Mouse (Mus musculus) embryonic facial prominence, embryonic 13.5 days (tissue): ENCODE data around the gene Med8. TPM values are rescaled to one million over a fixed set of nuclear protein-coding genes. Genes with fewer than 3 reads are reported as not detected.
A peak's percentile ranks its signal among the peaks of the same experiment; 100 is the strongest.

ENCODE experiments used
- ATAC-seq: fragments of 200-750 bp; cut with Nextera tagmentation; 2 replicates; pipeline ENCODE4 v1.8.0; 2017; ENCODE audit warnings: low read depth; ENCODE audit not compliant: insufficient number of reproducible peaks, insufficient read depth, low FRiP score, low TSS enrichment
- H3K27ac ChIP-seq: fragments of 300-500 bp; sonication (generic); 2 replicates; pipeline ENCODE4 v1.5.1; 2015; ENCODE audit warnings: moderate library complexity, mild to moderate bottlenecking, inconsistent platforms
- H3K27me3 ChIP-seq: fragments of 300-500 bp; sonication (generic); 2 replicates; pipeline ENCODE4 v1.6.1; 2015; ENCODE audit warnings: mild to moderate bottlenecking, inconsistent platforms
- H3K36me3 ChIP-seq: fragments of 300-500 bp; sonication (generic); 2 replicates; pipeline ENCODE4 v1.6.1; 2015; ENCODE audit warnings: mild to moderate bottlenecking, inconsistent platforms
- H3K4me1 ChIP-seq: fragments of 300-500 bp; sonication (generic); 2 replicates; pipeline ENCODE4 v1.6.1; 2015; ENCODE audit warnings: inconsistent platforms
- H3K4me2 ChIP-seq: fragments of 300-500 bp; sonication (generic); 2 replicates; pipeline ENCODE4 v1.6.1; 2015; ENCODE audit warnings: moderate library complexity, mild to moderate bottlenecking, inconsistent platforms
- H3K4me3 ChIP-seq: fragments of 300-500 bp; sonication (generic); 2 replicates; pipeline ENCODE4 v1.5.1; 2015; ENCODE audit warnings: mild to moderate bottlenecking, inconsistent platforms
- H3K9ac ChIP-seq: fragments of 300-500 bp; sonication (generic); 2 replicates; pipeline ENCODE4 v1.6.1; 2015; ENCODE audit warnings: mild to moderate bottlenecking, inconsistent platforms
- H3K9me3 ChIP-seq: fragments of 300-500 bp; sonication (generic); 2 replicates; pipeline ENCODE4 v1.6.1; 2016; ENCODE audit warnings: inconsistent platforms
- WGBS: fragments of 180-500 bp; shearing (Covaris S2); methylation state at CpG from one replicate; pipeline ENCODE4 v1.1.7; 2015; ENCODE audit warnings: mixed read lengths; 5-methylcytosine and 5-hydroxymethylcytosine counted together
- polyA plus RNA-seq: library from polyadenylated mRNA; unstranded; fragments of >200 nt; fragmentation: Nextera tagmentation; extraction: Ambion mirVana; gene quantifications from 2 replicates; pipeline ENCODE4 v1.2.1, GENCODE M21; 2015

Med8 gene
- polyA plus RNA-seq, 1 experiment from 2014 or later, result 115 TPM

DNA sequence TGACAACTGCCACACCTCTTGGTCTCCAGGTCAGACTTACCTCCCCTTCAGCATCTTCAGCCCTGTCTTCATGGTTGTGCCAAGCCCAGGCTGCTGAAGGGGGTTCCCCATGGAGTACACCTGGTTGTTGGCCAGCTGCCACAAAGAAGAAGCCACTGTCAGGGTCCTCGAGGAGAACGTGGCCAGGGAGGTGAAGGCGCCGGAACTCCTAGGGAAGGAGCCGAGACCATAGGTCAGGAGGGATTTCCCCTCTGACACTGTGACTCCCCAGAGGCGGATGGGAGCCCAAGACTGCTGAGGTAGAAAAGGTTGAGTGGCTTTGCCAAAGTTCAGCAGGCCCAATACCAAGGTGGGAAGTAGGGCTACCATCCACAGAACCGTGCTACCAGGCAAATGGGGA is 25.9 kb upstream of the Med8 start:
- Histone ChIP-seq H3K4me2 (no peak overlapping the region), H3K4me1 (no peaks in the 10 kb centered on the region), H3K36me3 (peaks cover 98% of the 10 kb centered on the region), H3K9me3 (no peaks in the 10 kb centered on the region), H3K9ac (no peak overlapping the region), H3K27me3 (no peaks in the 10 kb centered on the region), H3K4me3 (no peak overlapping the region), H3K27ac (no peak overlapping the region)
- WGBS, result 87% methylated on average over 7 of the region's 7 CpGs
- ATAC-seq, result no peak

DNA sequence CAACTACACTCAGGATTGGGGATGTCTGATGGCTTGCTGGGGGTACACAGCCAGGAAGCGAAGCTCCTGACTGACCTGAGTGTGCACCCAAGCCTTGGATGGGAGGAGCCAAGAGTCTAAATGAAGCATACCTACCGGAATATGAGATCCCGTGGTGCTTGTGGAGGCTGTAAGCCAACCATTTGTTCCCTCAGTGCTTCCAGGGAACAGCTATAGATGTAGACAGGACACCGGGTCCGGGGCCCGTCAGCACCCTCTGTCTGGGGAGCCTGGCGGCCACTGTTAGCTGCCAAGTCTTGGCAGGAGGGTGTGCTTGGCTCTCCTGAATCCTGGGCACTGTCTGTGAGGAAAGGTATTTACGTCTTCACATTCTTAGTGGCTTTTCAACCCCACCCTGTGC is 21.8 kb upstream of the Med8 start:
- WGBS, result 92% methylated on average over 8 of the region's 8 CpGs
- no peaks in the 10 kb centered on the region for H3K27me3 ChIP-seq
- H3K9me3 ChIP-seq, result no peaks in the 10 kb centered on the region
- H3K4me3 ChIP-seq, result no peak overlapping the region
- H3K9ac ChIP-seq, result no peak overlapping the region
- H3K27ac ChIP-seq, result no peak overlapping the region
- H3K36me3 ChIP-seq, result peaks cover 100% of the 10 kb centered on the region
- H3K4me1 ChIP-seq, result no peaks in the 10 kb centered on the region
- H3K4me2 ChIP-seq, result no peak overlapping the region
- no peak for ATAC-seq

DNA sequence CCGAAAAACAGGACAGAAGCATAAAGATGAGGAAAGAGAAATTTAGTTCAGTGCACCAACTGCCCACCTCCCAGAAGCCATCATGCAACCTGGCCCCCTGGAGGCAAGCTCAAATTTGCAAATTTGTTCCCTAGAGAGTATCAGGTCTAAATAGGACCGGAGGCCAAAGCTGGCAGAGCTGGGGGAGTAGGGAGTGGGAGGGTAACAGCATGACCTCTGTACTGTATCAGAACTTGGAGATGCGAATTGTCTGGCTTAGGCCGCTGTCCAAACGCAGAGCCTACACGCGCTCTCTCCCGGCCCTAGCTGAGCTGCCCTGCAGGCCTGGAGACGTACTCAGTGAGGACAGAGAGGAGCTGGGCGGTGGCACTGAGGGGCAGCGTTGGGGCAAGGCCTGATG is 19.0 kb upstream of the Med8 start:
- ATAC-seq, result no peak
- H3K36me3 ChIP-seq, result peaks cover 99% of the 10 kb centered on the region
- H3K27me3 ChIP-seq, result no peaks in the 10 kb centered on the region
- H3K4me2 ChIP-seq, result no peak overlapping the region
- H3K27ac ChIP-seq, result no peak overlapping the region
- no peak overlapping the region for H3K4me3 ChIP-seq
- H3K9ac ChIP-seq, result no peak overlapping the region
- no peaks in the 10 kb centered on the region for H3K9me3 ChIP-seq
- no peaks in the 10 kb centered on the region for H3K4me1 ChIP-seq
- 94% methylated on average over 11 of the region's 11 CpGs for WGBS

DNA sequence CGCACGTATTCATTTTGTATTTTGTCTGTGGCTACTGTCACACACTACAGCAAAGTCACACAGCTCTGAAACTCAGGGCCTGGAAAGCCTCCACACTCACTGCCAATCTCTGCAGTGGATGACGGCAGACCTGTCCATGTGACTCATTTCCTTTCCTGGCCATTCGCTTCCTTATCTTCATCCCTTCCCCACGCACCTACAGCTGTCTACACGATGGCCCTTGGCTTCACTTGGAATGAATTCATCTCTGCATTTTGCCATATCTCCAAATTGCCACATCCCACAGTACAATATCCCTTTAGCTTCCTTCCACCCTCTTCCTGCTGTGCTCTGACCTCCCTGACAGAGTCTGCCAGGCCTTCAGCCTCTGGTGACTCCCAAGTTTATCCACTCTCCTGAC is 14.6 kb upstream of the Med8 start:
- no peak overlapping the region for H3K9ac ChIP-seq
- H3K27ac ChIP-seq, result no peak overlapping the region
- H3K27me3 ChIP-seq, result no peaks in the 10 kb centered on the region
- H3K4me3 ChIP-seq, result no peak overlapping the region
- no peak overlapping the region for H3K4me2 ChIP-seq
- no peak for ATAC-seq
- no peaks in the 10 kb centered on the region for H3K9me3 ChIP-seq
- 88% methylated on average over 6 of the region's 6 CpGs for WGBS
- H3K36me3 ChIP-seq, result peaks cover 98% of the 10 kb centered on the region
- no peaks in the 10 kb centered on the region for H3K4me1 ChIP-seq

GRCm38 (mm10) chr4:118395289-118395688 is 13.8 kb upstream of the Med8 start:
- H3K4me1 ChIP-seq, result no peaks in the 10 kb centered on the region
- no peak overlapping the region for H3K9ac ChIP-seq
- H3K9me3 ChIP-seq, result no peaks in the 10 kb centered on the region
- no peak for ATAC-seq
- H3K36me3 ChIP-seq, result peaks cover 98% of the 10 kb centered on the region
- 92% methylated on average over 4 of the region's 4 CpGs for WGBS
- H3K4me2 ChIP-seq, result no peak overlapping the region
- no peaks in the 10 kb centered on the region for H3K27me3 ChIP-seq
- no peak overlapping the region for H3K4me3 ChIP-seq
- H3K27ac ChIP-seq, result no peak overlapping the region

DNA sequence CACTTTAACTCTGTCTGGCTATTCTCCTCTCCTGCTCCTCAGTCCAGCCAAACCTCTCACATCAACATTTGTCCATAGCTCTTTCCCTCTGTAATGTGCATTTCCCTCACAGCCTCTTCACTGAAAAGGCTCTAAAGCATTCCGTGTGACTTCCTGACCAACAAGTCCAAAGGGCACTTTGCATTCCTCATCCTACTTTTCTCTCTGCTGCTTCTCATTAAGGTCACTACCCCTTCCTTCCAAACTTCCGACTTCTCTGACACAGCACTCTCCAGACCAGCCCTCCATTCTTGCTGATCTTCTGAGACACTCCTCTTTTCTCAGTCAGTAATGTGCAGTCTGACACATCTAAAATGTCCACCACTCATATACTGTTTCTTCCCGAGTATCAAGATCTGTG is 12.7 kb upstream of the Med8 start:
- Histone ChIP-seq H3K4me2 (no peak overlapping the region), H3K27ac (no peak overlapping the region), H3K36me3 (peaks cover 98% of the 10 kb centered on the region), H3K9me3 (no peaks in the 10 kb centered on the region), H3K27me3 (no peaks in the 10 kb centered on the region), H3K4me1 (no peaks in the 10 kb centered on the region), H3K4me3 (no peak overlapping the region), H3K9ac (no peak overlapping the region)
- WGBS, result 70% methylated on average over 3 of the region's 3 CpGs
- ATAC-seq, result no peak

DNA sequence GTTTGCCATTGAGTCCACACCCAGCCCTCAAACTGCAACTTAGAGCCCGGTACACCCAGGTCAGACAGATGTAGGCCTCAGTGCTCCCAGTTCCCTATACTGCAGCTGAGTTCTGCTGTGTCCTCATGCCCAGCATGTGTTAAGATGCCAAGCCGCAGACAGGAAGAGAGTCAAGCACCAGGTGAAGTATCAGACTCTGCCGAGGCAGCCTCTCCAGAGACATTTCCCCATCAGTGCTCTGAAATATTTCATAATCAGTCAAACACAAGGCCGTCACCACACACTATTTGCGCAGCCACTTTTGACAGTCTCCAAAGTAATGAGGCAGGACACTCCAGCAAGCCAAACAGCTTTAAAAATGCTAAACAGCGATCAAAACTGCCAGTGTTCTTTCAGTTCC is 10.7 kb upstream of the Med8 start:
- WGBS, result 95% methylated on average over 6 of the region's 6 CpGs
- H3K27me3 ChIP-seq, result no peaks in the 10 kb centered on the region
- H3K27ac ChIP-seq, result no peak overlapping the region
- no peaks in the 10 kb centered on the region for H3K4me1 ChIP-seq
- no peaks in the 10 kb centered on the region for H3K9me3 ChIP-seq
- no peak overlapping the region for H3K9ac ChIP-seq
- H3K4me3 ChIP-seq, result no peak overlapping the region
- H3K4me2 ChIP-seq, result no peak overlapping the region
- no peak for ATAC-seq
- H3K36me3 ChIP-seq, result peaks cover 98% of the 10 kb centered on the region

DNA sequence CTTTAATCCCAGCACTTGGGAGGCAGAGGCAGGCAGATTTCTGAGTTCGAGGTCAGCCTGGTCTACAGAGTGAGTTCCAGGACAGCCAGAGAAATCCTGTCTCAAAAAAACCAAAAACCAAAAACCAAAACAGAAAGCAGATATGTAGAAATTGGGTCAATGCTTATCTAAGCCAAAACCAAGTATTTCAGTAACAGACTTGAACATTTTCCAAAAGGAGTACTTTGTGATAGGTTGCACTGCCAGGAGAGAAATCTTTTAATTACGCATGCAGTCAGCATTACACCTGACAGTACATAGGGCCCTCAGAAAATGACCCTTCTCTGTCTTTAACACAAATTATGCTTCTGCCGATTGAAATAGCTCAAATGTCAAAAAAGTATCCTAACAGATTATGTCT is 7.7 kb upstream of the Med8 start:
- no peak for ATAC-seq
- Histone ChIP-seq H3K4me3 (no peak overlapping the region), H3K4me2 (no peak overlapping the region), H3K9ac (no peak overlapping the region), H3K27ac (no peak overlapping the region), H3K27me3 (no peaks in the 10 kb centered on the region), H3K36me3 (peaks cover 85% of the 10 kb centered on the region), H3K9me3 (no peaks in the 10 kb centered on the region), H3K4me1 (no peaks in the 10 kb centered on the region)
- WGBS, result 89% methylated on average over 3 of the region's 3 CpGs

DNA sequence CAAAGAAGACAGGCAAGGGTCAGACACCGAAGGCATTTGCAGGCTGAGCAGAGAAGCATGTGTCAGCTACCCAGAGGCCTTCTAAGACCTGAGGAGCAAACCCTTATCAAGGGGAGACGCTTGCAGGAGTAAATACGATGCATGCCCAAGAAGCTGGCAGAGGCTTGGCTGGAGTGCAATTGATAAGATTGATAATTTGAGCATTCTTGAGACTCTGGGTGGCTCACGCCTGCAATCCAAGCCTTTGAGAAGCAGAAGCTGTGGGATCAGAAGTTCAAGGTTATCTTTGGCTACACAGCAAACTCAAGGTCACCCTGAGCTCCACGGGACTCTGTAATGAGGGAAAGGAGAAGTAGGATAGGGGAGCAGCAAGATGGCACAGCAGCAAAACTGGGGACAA is 7.2 kb upstream of the Med8 start:
- Histone ChIP-seq H3K27me3 (no peaks in the 10 kb centered on the region), H3K9me3 (no peaks in the 10 kb centered on the region), H3K4me3 (no peak overlapping the region), H3K9ac (no peak overlapping the region; the same call in 1 of the 2 replicates), H3K36me3 (peaks cover 80% of the 10 kb centered on the region), H3K4me2 (no peak overlapping the region), H3K4me1 (no peaks in the 10 kb centered on the region), H3K27ac (no peak overlapping the region)
- no peak for ATAC-seq
- WGBS, result 92% methylated on average over 5 of the region's 5 CpGs

DNA sequence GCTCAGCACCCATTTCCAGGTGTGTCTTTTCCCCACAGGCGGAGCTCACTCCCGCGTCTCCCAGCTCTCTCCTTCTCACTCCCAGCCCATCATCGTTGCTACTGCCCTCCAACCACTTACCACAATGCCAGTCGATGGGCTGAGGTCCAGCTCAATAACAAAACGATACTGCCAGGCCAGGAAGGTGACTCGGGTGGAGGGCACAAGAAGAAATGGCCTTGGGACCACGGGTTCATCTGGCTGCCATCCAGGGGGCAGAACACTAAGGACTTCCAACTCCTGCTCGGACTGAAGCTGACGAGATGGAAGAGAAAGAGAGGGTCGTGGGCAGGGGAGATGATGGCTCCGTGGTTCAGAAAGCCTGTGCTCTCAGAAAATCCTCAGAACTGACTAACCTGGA is 6.4 kb upstream of the Med8 start:
- Histone ChIP-seq H3K27ac (no peak overlapping the region), H3K4me1 (peaks cover under 1% of the 10 kb centered on the region; the same call in 1 of the 2 replicates), H3K4me3 (no peak overlapping the region), H3K36me3 (peaks cover 73% of the 10 kb centered on the region), H3K9me3 (no peaks in the 10 kb centered on the region), H3K9ac (0 out of 2 replicates have a peak overlapping the region, but pooled peaks have one; percentile 1), H3K4me2 (no peak overlapping the region), H3K27me3 (no peaks in the 10 kb centered on the region)
- 91% methylated on average over 12 of the region's 12 CpGs for WGBS
- no peak for ATAC-seq

DNA sequence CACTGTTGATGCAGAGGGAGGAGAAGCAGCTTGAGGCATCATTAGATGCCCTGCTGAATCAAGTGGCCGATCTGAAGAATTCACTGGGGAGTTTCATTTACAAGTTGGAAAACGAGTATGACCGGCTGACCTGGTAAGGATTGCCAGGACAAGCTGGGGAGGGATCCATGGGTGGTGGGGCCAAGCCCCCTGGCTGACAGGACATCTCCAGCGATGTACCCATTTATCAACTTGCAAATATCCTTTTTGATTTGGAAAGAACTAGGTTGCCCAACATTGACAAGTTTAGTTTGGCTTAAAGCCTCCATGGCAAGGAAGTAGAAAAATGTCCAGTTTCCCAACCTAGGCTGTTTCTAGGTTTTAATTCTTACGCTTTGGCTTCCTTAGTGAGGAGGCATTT is 1.7 kb downstream of the Med8 start:
- peaks cover 54% of the 10 kb centered on the region for H3K36me3 ChIP-seq
- H3K9ac ChIP-seq, result no peak overlapping the region
- no peak overlapping the region for H3K27ac ChIP-seq
- no peak for ATAC-seq
- H3K4me1 ChIP-seq, result peaks cover 20% of the 10 kb centered on the region
- WGBS, result 90% methylated on average over 5 of the region's 5 CpGs
- H3K9me3 ChIP-seq, result no peaks in the 10 kb centered on the region
- no peaks in the 10 kb centered on the region for H3K27me3 ChIP-seq
- no peak overlapping the region for H3K4me3 ChIP-seq
- no peak overlapping the region for H3K4me2 ChIP-seq

- Histone ChIP-seq H3K27me3 (no peaks in the 10 kb centered on the region), H3K9me3 (no peaks in the 10 kb centered on the region), H3K4me2 (no peak overlapping the region), H3K9ac (no peak overlapping the region), H3K4me1 (peaks cover 11% of the 10 kb centered on the region), H3K36me3 (peaks cover 76% of the 10 kb centered on the region), H3K4me3 (no peak overlapping the region), H3K27ac (no peak overlapping the region)
- 94% methylated on average over 5 of the region's 5 CpGs for WGBS
- ATAC-seq, result no peak
Observed at GRCm38 (mm10) chr4:118413553-118413952, 4.4 kb downstream of the Med8 start.

DNA sequence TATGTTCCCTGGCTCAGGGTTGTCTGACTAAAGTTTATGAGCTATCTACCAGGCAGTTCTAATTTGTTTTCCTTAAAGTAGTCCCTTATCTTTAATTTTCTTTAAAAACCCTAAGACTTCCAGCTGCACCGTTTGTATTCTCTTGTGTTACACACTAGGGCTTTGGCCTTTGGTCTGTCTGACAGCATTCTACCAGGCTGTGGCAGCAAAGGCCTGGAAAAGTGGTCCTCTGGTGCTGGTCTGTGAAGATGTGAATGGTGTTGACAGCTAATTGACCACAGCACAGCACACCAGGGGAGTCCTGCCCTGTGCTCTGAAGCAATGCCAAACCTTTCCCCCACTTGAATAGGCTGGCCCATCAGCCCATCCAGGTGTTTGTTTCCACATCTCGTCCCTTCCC is 6.6 kb downstream of the Med8 start:
- H3K4me2 ChIP-seq, result no peak overlapping the region
- H3K9ac ChIP-seq, result no peak overlapping the region
- WGBS, result 91% methylated on average over 2 of the region's 2 CpGs
- no peaks in the 10 kb centered on the region for H3K27me3 ChIP-seq
- H3K27ac ChIP-seq, result no peak overlapping the region
- no peaks in the 10 kb centered on the region for H3K9me3 ChIP-seq
- H3K4me3 ChIP-seq, result no peak overlapping the region
- H3K36me3 ChIP-seq, result peaks cover 91% of the 10 kb centered on the region
- H3K4me1 ChIP-seq, result no peaks in the 10 kb centered on the region
- no peak for ATAC-seq
